Mouse (Mus musculus) neural tube, embryonic 10.5 days (tissue): ENCODE measurements around the gene Prtn3.

Experiments
- DNase-seq: peaks from one replicate; pipeline ENCODE4 v3.0.0-alpha.2; 2017; ENCODE audit warnings: low spot score; ENCODE audit errors: extremely low spot score

Gene Prtn3

DNA sequence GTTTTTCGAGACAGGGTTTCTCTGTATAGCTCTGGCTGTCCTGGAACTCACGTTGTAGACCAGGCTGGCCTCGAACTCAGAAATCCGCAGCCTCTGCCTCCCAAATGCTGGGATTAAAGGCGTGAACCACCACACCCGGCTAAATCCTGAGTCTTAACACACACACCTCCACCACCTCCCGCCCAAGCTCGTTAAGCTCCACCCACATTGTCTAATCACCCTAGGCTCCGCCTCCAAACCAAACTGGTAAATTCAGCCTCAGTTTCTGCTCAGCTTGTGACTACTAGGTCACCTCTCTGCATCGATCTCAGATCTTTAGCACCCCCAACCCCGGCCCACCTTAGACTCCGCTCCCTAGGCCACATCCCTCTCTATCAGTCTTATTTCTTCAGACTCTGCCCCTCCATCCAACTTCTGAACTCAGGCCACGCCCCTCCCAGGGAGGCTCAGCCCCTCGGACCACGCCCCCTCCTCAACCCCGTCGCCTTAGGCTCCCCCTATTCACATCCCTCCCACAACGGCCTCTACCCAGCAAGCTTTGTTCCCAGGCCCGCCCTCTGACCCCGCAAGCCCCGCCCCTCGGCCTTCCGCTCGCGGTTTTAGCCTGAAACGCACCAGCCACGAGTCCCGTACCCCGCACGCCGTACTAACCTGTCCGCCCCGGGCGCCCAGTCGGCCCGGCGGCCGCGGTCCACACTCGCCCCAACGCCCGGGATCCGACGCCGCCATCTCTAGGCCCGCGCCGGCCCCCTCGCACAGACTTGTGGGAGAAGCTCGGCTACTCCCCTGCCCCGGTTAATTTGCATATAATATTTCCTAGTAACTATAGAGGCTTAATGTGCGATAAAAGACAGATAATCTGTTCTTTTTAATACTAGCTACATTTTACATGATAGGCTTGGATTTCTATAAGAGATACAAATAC lies 34.2 kb downstream of the Prtn3 start, which contains the start of gene Med16:
Med16 (minus strand) TSS at position 757 of the 925 bp plus-strand sequence.
- peak; percentile 97 for DNase-seq

DNA sequence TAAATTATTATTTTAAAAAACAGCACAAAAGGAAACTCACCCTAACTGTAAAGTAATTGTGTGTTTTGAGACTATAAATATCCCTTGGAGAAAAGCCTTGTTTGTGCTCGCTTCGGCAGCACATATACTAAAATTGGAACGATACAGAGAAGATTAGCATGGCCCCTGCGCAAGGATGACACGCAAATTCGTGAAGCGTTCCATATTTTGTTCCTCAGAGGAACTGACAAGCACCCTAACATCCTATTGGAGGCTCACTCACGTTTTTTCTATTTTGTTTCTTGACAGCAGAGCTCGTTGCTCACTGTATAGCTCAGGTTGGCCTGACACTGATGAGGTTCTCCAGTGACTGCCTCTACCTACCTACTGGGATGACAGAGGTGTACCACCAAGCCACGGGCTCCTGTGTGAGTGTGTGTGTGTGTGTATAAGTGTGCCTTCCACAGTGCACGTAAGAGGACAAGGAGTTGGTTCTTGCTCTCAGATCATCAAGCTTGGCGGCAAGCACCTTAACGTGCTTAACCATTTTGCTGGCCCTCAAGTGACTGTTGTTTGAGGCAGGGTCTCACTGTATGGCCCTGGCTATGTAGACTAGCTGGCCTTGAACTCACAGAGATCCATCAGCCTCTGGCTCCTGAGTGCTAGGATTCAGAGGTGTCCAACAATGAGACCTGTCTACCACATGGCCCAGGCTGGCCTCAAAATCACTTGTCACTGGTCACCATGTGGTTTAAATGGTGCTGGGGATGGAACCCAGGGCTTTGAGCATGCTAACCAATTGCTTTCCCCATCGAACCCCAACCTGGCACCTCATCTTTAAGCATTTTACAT lies 35.0 kb downstream of the Prtn3 start:
- peak; percentile 59 for DNase-seq

DNA sequence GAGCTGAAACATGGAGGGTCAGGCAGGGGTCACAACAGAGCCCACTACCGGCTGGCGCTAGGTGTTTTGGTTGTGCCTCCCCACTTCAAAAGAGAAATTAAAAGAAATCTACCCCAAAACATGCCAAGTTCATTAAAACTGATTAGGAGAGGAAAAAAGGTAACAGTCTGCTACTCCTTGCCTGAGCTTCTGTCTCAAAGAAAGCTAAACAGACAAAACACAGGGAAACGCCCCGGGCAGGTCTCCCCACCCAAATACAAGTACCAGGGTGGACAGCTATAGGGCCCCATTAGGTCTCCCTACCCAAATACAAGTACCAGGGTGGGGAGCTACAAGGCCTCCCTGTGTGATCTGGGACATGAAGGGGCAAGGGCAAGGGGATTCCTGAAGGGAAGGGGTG lies 36.3 kb downstream of the Prtn3 start, which contains the start of gene Gm26602:
Gm26602 (plus strand) TSS at position 301 of the 400 bp plus-strand sequence.
- no peak for DNase-seq

DNA sequence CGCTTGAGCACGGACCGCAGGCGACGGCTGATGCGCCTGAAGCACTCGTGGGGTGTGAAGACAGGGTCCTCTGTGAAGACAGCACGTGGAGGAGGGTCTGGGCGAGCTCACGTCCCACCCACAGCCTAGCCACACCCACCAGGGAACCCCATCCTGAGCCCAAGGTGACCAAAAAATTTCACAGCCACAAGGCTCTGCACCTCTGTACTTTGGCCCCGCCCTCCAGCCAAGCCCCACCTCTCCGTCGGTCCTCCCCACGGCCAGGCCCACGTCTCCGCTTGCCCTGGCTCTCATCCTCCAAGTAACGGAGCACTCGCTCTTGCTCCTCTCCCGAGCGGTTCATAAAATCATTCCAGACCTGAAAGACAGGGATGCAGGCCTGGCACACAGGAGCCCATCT lies 38.1 kb downstream of the Prtn3 start:
- DNase-seq = no peak

DNA sequence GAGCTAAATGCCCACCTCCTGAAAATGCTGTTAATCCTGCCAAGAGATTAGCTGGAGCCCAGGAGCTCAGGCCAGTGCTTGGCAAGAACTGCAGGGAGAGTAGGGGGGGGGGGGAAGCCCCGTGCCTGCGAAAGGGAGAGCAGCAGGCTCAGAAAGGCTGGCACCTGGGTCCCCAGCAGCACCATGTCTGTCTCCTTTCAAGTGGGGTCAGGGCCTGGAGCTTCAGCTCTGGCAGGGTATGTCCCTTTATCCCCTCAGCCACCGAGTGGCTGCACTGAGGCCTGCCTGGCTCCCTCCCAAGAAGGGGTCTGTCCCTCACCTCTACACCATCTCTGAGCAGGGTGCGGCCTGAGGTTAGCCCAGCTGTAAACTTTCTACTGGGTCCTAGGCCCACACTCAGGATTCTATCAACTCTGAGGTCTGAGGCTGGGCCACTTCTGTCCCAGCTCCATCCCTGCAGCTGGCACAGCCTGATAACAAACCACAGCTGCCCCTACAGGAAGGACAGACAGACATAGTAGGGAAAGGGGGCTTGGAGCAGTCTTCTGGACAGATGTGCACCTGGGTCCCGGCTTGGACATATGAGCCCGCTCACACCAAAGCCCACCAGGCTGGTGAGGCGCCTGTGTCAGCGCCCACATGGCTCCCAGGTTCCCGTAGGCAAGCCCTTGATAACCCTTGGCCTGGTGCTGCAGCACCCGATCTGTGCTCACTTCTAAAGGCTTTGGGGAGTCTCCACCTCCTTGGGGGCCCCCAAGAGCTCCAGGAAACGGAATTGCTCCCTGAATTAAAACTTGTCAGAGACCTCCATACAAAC lies 40.1 kb downstream of the Prtn3 start:
- no peak for DNase-seq

DNA sequence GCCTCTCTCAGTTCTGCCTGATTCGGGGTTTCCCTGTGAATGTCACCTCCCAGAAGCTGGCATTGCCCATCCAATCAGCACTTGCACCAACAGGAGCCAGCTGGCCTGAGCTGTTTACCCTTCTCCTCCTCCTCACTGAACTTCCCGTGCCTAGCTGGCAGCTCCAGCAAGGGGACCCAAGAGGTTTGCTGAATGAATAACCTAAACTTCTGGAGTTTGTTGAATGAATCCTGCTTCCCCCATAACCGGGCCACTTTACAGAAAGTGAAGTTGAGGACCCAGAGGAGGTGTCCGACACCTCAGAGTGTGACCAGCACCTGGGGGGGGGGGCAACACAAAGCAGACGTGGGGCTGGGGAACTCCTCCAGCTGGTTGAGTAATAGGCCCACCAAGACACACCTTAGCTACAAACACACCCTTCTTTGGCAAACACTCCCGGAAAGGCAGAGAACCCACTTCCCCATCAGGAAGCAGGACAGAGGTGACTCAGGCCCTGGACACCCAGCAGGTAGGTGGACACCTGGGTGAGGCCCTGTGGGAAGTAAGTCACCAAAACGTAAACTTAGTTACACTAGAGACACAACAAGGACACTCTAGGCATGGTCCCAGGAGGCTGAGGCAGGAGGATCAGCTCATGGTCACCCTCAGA lies 40.8 kb downstream of the Prtn3 start:
- no peak for DNase-seq

DNA sequence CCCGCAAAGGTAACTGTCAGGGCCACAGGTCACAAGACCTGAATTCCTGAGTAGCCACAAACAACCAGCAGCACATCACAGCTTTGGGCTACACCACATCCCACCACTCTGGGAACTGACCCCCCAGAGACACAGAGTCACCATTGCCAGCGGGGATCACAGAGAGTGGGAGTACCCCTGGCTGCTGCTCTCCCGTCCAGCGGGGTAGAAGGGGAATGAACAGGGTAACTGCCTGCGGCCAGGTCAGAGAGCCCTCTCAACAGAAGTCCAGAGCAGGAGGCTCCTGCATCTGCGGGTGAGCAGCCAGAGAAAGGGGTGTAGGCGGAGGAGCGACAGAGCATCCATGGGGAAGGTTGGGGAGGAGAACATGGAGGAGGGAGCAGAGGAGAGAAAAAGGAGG lies 41.8 kb downstream of the Prtn3 start:
- no peak for DNase-seq

DNA sequence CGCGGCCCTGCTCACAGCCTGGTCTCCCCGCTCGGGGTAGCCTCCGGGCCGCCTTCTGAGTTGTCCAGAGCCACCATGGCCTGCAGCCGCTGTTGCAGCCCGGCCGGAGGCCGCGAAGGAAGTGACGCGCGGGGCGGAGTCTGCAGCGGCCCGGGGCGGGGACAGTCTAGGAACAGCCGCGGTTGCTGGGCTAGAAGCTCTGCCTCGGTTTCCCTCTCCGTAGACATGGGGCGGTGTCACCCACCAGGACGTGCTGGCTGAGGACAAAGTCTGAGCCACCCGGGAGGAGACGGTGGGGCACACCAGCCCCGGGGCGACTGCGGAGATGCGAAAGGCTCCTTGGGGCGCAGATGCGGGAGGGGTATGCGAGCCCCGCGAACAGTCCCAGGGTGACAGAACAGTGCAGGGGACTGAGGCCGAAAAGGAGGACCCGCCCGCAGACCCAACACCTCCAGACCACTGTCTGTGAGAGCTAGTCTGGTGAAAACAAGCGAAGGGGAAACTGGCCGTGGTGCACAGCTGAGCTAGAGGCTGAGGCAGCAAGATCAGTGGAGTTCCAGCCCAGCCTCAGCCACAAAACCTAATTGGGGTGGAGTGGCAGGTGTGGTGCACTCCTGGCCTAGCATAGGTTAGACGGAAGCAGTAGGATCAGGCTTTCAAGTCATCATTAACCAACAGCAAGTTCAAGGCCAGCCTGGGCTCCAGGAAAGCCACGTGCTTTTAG lies 42.7 kb downstream of the Prtn3 start, which contains the start of gene Kiss1r:
Kiss1r (plus strand) TSS at position 164 of the 724 bp plus-strand sequence.
- peak; percentile 90 for DNase-seq

DNA sequence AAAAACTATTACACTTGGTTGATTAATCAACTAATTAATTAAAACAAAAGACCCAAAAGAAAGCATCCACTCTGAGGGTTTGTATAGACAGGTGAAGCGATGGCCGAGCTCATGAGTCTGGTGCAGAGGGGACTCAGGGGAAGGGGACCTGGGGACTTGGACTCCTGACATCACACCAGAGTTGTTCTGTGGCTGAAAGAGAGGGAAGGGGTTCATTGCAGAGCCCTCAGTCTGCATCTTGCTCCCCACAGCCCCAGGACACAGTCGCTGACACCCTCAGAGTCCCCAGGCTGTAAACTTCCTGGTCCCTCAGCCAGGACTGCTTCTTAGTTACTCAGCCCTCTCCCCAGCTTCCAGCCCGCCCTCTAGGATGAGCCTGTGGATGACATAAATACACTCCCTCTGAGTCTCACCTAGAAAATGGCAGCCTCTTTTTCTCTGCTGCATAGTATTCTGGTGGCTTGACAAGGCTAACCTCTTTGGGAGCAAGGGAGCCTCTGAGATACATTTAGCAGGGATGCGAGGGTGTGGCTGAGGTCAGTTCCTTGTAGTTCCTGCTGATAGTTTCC lies 43.3 kb downstream of the Prtn3 start:
- DNase-seq = no peak

DNA sequence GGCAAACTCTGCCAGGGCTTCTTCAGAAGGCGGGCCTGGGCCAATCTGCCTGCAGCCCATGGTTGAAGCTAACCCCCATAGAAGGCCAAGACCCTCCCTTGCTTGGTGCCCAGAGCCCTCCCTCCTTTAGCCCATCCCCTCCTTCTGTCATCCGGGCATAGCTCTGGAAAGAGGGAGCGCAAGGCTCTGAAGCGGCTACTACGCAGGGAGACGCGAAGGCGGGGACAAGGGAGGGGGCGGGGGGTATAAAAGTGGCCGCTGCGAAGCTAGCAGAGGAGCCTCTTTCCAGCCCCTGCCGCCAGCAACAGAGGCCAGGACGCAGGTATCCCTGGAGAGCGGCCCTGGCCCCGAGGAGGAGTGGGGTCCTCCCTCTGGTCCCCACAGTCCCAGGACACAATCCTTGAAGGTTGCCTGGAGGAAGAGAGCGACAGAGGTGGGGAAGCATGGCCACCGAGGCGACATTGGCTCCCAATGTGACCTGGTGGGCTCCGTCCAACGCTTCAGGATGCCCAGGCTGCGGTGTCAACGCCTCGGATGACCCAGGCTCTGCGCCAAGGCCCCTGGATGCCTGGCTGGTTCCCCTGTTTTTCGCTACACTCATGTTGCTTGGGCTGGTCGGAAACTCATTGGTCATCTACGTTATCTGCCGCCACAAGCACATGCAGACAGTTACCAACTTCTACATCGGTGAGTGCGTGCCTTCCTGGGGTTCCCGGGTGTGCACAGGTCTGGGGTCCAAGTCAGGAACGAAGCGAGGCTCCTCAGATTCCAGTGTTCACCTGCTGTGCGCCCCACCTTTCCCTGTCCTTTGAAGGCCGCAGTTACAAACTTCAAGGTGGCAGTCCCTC lies 44.2 kb downstream of the Prtn3 start:
- DNase-seq = no peak

DNA sequence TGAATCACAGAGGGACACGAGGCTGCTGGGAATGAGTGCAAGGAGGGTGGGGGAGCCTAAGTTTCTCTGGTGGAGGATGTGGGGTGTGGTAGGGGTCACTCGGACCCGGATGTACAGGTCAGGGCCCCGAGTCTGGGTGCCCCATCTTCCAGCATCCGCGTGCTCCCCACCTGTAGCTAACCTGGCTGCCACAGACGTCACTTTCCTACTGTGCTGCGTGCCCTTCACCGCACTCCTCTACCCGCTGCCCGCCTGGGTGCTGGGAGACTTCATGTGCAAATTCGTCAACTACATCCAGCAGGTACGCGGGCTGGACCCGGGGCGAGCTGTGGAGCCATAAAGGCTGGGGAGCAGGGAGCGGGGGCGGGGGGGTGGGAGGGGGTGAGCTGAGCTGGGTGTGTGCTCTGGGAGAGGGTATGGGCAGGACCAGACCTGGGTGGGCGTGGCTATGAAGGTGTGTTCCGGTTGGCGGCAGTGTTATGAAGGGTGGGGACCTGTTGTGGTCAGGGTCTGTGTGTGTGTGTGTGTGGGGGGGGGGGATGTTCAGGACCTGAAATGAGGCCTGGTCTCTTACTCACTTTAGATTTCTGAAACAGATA lies 45.1 kb downstream of the Prtn3 start:
- DNase-seq = no peak

DNA sequence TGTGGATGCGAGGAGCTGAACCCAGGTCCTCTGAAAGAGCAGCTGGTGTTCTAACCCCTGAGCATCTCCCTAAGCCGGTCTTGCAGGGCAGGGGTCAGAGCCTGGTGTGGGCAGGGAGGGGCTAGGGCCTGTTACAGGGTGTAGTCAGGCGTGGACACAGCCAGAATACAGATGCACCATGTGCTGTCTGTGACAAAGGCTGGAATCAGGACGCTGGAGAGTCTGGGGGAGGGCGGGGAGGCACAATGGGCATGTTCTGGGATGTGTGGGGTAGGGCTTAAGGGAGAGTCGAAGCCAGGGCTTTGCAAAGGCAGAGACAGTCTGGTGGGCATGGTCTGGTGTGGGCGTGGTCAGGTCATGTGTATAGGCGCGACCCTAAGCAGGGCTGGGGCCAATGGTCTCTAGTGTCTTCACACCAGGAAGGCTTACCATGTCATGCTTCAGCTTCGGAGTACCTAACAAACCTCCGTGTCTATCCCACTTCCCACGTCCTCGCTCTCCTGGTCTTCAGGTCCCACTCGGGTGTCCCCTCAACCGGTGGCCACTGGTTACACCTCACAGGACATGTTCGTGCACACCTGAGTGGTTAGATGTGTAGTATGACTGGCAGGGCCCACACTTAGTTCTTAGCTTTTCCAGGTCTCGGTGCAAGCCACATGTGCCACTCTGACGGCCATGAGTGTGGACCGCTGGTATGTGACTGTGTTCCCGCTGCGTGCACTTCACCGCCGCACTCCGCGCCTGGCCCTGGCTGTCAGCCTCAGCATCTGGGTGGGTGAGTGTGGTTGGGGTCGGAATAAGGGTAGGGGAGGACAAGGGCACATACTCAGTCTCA lies 46.0 kb downstream of the Prtn3 start:
- no peak for DNase-seq

DNA sequence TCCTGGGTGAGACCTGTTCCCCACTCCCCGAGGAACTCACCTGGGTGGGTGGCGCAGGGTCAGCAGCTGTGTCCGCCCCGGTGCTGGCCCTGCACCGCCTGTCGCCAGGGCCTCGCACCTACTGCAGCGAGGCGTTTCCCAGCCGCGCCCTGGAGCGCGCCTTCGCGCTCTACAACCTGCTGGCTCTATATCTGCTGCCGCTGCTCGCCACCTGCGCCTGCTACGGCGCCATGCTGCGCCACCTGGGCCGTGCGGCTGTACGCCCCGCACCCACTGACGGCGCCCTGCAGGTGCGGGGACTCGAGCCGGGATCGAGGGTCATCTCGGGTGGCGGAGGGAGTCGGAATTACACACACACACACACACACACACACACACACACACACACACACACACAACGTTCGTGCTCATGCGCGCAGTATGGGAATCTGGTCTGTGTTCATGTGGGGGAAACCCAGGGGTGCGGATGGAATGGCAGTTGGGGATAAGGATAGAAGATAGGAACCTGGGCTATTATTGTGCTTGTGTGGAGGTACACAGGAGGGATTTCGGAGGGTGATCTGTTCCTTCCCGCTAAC lies 46.8 kb downstream of the Prtn3 start, which contains the start of gene R3hdm4:
R3hdm4 (minus strand) TSS at position 251 of the 578 bp plus-strand sequence.
- no peak for DNase-seq

DNA sequence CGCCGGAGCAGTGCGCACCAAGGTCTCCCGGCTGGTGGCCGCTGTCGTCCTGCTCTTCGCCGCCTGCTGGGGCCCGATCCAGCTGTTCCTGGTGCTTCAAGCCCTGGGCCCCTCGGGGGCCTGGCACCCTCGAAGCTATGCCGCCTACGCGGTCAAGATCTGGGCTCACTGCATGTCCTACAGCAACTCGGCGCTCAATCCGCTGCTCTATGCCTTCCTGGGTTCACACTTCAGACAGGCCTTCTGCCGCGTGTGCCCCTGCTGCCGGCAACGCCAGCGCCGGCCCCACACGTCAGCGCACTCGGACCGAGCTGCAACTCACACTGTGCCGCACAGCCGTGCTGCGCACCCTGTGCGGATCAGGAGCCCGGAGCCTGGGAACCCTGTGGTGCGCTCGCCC lies 47.3 kb downstream of the Prtn3 start:
- no peak for DNase-seq

DNA sequence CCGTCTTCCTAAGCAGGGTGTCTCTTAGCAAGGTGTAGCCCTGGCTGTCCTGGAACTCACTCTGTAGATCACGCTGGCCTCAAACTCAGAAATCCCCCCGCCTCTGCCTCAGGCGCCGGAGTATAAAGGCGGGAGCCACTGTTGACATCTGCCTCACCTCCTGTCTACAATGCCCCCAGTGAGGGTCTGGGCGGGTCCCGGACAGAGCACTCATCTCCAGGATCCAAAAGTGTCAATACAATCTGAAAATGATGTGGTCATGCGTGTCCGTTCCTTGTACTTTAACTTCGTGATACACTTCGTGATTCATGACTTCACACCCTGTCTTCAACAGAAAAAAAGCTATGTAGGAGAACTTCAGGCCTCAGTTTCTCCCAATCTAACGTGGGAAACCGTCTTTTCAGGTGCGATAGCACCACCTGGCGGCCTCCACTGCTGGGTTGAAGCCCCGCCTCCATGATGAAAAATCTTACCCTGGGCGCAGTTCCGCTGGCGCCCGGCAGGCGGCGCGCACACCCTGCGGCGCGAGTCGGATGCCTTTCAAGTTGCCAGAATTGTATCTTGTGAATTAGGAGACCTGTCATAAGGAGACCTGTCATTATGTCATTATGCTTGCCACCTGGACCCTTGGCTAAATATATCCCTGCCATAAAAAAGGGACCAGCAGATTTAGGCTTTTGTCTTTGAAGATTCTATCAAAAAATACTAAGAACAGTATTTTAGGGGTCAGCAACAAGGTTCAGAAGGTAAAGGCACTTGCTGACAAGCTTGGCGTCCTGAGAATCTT lies 50.9 kb downstream of the Prtn3 start:
- DNase-seq = peak; percentile 94
